Mouse (Mus musculus): ENCODE data around the gene Bcl7a.

Gene Bcl7a

DNA sequence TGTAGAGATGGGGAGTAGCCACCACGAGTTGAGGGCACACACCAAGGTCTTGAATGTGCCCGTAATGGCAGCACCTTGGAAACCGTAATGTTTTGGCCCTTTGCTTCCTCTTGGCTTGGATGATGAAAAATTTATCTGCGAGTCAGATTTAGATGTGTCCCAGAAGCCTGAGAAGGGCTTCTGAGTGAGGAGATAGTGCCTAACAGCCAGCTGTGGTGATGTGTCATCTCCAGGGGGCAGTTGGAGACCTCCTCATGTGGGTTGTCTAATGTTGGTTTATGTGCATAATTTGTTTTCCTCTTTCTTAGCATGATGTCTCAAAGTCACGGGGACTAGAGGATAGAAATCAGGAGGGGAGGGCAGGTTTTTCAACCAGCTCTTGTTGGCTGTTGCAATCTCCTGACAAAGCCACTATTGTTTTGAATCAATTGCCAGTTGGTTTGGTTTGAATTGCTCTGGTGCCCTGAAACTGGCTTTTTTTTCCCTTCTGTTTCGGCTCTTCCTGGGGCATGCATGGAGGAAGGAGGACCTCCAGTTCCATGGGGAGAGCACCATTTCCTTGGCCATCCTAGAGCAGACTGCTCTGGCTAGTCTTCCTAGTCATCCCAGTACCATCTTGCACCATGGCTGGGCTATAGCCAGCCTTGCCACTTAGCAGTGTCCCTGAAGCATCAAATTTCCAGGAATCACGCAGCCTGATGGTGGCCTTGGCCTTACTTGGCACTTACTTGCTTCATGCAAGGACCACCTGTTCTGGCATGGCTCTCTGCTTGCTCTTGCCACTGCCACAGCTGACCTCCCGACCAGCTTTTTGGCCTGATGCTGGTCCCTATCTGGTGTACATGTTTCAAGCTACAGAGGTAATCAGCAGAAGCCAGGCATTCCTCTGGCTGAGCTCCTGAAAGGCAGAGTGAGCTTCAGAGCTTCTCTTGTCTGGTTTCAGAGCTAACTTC lies 73.2 kb downstream of the Bcl7a start:
- no peak for DNase-seq (ENCODE audit: low read depth, low spot score)

DNA sequence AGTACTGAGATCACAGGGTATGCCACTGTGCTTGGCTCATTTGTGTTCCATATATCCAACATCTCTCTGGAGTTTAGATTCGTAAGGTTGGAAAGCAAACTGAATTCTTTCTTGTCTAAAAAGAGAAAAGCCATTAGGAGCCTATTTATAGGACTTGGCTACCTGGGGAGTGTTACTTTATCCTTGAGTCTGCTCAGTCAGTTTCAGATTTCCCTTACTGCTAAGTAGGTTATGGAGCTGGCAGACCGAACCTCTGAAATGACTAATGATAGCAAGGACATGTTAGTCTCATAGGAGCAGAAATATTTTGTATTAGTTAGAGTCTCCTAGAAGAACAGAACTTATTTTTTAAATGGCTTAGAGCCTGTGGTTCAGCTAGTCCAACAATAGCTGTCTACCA lies 80.3 kb downstream of the Bcl7a start:
- DNase-seq (ENCODE audit: low read depth, low spot score): no peak
